Mouse (Mus musculus) spleen, postnatal 4 days (tissue): ENCODE measurements at regions not wholly inside any gene's neighbourhood (a gene's known extent, or its start where the extent isn't known, plus 50 kb on each side); places are given as distances from the start of the nearest gene placed in this dataset.

Experiments used
- DNase-seq, 2 experiments: peaks; one replicate each; pipeline ENCODE4 v3.0.0; 2022; ENCODE audit warnings: low spot score in 2 of 2

- no peak for DNase-seq
Observed at GRCm38 (mm10) chr3:132479275-132479674, 150.3 kb upstream of the Gimd1 start.

DNA sequence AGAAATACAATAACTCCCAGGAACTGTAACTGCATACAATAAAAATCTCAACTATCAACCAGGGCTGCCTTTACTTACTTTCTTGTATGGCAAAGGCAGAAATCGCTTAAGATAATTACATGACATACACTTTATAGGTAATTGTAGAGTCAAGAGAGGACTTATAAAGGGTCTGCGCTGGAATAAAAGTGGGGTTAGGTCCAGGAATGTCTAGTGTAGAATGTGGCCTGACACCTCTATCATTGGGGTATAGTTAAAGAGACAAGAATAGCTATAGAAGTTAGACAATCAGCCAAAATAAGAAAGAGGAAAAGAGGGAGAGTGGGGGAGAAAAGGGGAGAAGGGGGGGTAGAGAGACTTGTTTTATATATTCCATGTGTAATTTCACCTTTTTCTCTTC lies 144.8 kb upstream of the Gimd1 start:
- no peak for DNase-seq

DNA sequence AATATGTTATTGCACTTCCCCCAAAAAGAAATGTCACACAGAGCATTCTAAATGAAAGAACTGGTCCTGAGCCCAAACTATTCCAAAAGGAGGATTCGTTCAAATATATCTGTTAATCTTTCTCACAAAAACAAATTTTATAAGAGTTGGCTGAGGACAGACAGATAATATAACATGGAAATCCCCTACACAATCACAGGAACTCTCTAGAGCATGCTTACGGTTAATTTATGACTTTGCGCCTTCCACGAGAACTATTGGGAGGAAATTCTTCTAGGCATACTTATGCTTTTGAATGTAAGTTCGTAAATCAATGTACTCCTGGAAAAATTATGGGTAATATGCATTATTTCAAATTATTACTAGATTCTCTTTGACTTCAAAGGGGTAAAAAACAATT lies 144.1 kb upstream of the Gimd1 start:
- DNase-seq, result no peak

DNA sequence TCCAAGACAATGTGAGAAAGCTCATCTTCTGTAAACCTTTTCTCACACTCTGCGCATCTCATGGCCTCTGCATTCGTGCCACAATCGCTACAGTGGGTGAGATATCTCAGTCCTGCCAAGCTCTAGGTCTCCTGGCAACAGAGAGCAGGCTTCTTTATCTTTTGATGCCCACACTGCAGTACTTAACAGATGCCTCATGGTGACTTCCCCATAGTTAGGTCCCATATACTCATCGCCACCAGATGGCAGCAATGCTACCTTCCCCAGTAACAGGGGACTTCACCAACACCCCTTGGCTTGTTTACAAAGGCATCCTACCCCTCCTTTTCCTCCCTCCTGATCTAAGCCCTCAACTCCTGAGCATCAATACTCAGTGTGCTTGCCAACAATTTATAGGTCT lies 123.5 kb upstream of the Gimd1 start:
- peak; percentile 15 to 63 for DNase-seq

- DNase-seq, result no peak
Observed at GRCm38 (mm10) chr3:132510240-132510639, 119.4 kb upstream of the Gimd1 start.

DNA sequence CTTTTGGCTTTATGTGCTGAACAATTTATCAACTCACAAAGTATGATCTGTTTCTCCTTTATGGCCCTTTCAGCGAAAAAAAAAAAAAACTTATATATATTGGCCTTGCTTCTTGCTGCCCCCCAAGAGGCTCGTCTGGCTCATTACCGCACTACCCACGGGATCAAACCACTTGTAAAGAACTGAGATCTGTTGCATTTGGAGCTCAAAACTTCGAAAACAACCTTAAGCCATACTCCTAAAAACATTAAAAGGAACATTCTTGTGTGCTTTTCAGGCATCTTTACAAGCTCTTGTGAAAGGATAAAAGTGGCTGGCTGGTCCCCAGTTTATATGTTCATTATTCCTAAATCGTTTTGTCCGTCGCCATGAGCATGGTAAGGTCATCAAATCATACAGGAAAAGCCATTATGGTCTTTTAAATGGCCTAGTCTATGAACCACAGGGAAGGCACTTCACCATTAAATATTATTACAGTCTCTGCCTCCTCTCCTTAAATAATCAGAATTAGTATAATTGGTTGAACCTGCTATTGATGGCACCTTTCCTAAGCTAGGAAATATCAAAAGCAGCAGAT lies 117.0 kb upstream of the Gimd1 start:
- no peak for DNase-seq

GRCm38 (mm10) chr3:132533323-132533904 lies 96.2 kb upstream of the Gimd1 start:
- no peak for DNase-seq

DNA sequence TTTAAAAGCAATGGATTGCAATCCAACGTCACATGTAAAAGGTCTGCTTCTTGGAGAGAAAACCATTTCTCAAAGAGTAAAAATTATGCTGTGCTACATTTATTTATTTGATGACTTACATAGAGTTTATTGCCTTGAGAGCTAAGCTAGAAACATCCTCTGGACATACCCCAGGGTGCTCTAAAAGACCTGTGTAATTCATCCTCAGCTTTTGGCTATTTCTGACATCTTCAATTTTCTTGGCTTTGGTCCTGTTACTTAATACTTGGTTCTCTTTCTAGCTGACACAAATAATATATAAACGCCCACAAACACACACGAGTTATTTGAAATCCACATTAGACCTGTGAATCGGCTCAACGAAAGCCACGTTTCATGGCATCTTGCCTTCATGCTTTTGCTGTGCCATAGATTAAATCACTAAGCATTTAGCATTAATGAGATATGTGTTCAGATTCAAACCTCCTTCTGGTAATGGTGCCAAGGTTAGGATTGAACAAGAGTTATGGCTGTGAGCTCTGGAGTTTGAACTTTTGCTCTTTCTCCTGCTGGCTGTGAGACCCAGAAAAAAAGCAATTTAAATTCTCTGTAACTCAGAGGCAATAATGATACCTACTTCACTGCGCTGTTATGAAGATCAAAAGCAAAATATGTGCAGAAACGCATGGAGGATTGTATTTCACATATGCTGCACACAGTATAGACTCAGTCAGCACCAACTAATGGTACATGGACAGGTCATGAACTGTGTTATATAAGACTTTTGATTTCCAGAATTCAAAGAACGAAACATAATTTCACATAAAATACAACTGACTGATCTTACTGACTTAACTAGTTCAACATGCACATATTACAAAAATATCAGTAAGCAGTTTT lies 89.6 kb upstream of the Gimd1 start:
- DNase-seq, result no peak

- DNase-seq, result no peak
Observed at GRCm38 (mm10) chr3:132551238-132551808, 78.3 kb upstream of the Gimd1 start.

DNA sequence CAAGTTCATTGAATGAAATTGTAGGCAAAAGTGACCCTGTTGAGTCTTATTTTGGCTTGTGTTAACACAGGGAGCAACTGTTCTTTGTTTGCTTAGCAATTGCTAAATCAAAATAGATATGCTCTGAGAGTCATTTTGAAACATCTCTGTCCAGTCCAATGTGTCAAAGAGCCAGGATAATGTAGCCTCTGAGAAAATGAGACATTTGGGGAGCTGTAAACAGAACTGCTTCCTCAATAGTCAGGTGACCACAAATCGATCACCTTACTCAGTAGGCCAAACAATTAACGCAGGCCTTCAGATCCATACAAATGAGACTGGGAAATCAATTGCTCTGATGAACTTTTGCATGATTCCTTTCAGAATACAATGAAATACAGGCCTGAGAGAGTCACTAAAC lies 63.9 kb upstream of the Gimd1 start:
- no peak for DNase-seq

DNA sequence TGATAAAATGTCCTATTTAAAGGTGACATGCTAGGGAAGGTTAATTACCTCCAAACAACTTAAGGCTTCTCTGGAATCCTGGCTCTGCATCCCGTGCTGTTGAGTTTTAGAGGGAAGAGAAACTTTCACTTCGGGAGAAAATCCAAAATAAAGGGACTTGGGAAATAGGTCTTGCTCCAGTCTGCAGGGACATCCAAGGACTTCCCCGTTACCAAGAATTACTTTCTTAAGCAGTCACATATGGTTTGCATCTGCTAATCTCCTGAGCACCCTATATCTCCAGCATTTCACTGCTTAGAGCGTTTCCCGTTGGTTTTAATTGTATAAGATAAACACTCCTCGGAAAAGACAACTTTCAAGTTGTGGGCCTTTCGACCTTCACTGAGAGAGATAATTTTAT lies 63.3 kb upstream of the Gimd1 start:
- no peak for DNase-seq
